Mouse (Mus musculus): ENCODE measurements at regions not wholly inside any gene's neighbourhood (a gene's known extent, or its start where the extent isn't known, plus 50 kb on each side); places are given as distances from the start of the nearest gene placed in this dataset.

GRCm38 (mm10) chr15:44907133-44907532 is 4773.0 kb downstream of the 9330182O14Rik start:
- TF ChIP-seq POLR2A (IDR thresholded peaks at IDR 0.05; ENCODE audit: borderline replicate concordance, insufficient read depth, low read length) (no peak), CTCF (IDR thresholded peaks at IDR 0.05; ENCODE audit: borderline replicate concordance, insufficient read depth, low read depth, low read length) (no peak)
